Mouse (Mus musculus): ENCODE data around the gene Gpr4.

- TF ChIP-seq CTCF (IDR thresholded peaks at IDR 0.05; ENCODE audit: insufficient read depth, low read length) (no peak), POLR2A (IDR thresholded peaks at IDR 0.05; ENCODE audit: borderline replicate concordance, extremely low read depth, low read depth, low read length) (no peak)
Measured at GRCm38 (mm10) chr7:19169506-19169905, 42.8 kb upstream of the Gpr4 start.

All from lung, adult 2 months (tissue).